Mouse (Mus musculus): ENCODE measurements around the gene Lamtor5. TPM values are rescaled to one million over a fixed set of nuclear protein-coding genes. Genes with fewer than 3 reads are reported as not detected.
A peak's percentile ranks its signal among the peaks of the same experiment; 100 is the strongest.

The Lamtor5 gene
- total RNA-seq, 2 experiments from 2014 or later, result 20.0 to 57.0 TPM

- no peak for ATAC-seq (replicated peaks; ENCODE audit: low FRiP score, poor library complexity, severe bottlenecking)
These were observed 53.7 kb downstream of the Lamtor5 start for GRCm38 (mm10) chr3:107332127-107332959.

- peak; percentile 84 for ATAC-seq (replicated peaks; ENCODE audit: low FRiP score, poor library complexity, severe bottlenecking)
These were observed 54.3 kb downstream of the Lamtor5 start for GRCm38 (mm10) chr3:107332960-107333380.

Other genes starting within 250 kb of the Lamtor5 start
- 7.5 TPM in 1 of 2 replicates, not detected in the other for gene Kcna3, start 242.7 kb upstream of the Lamtor5 start, total RNA-seq (2015; ENCODE audit: low replicate concordance)
- gene Kcna3, start 242.7 kb upstream of the Lamtor5 start, total RNA-seq (2017; ENCODE audit: low replicate concordance), result not detected in 2 replicates
- 2.1 and 2.5 TPM in 2 replicates for gene Kcna2, start 177.7 kb upstream of the Lamtor5 start, total RNA-seq (2015; ENCODE audit: low replicate concordance)
- gene Kcna2, start 177.7 kb upstream of the Lamtor5 start, total RNA-seq (2017; ENCODE audit: low replicate concordance), result 0.61 and 1.5 TPM in 2 replicates
- not detected in 2 replicates for gene Kcna10, start 95.8 kb upstream of the Lamtor5 start, total RNA-seq (2015; ENCODE audit: low replicate concordance)
- gene Kcna10, start 95.8 kb upstream of the Lamtor5 start, total RNA-seq (2017; ENCODE audit: low replicate concordance), result not detected in 2 replicates
- not detected in 2 replicates for gene Cym, start 57.1 kb upstream of the Lamtor5 start, total RNA-seq (2015; ENCODE audit: low replicate concordance)
- not detected in 2 replicates for gene Cym, start 57.1 kb upstream of the Lamtor5 start, total RNA-seq (2017; ENCODE audit: low replicate concordance)
- gene A630076J17Rik, start 48.2 kb upstream of the Lamtor5 start, total RNA-seq (2015; ENCODE audit: low replicate concordance), result not detected in 2 replicates
- gene A630076J17Rik, start 48.2 kb upstream of the Lamtor5 start, total RNA-seq (2017; ENCODE audit: low replicate concordance), result not detected in 2 replicates
- not detected in 2 replicates for gene Prok1, start 39.2 kb upstream of the Lamtor5 start, total RNA-seq (2015; ENCODE audit: low replicate concordance)
- gene Prok1, start 39.2 kb upstream of the Lamtor5 start, total RNA-seq (2017; ENCODE audit: low replicate concordance), result not detected in 2 replicates
- 1.4 TPM in 1 of 2 replicates, not detected in the other for gene Slc16a4, start 12.4 kb downstream of the Lamtor5 start, total RNA-seq (2015; ENCODE audit: low replicate concordance)
- 2.1 TPM in 1 of 2 replicates, not detected in the other for gene Slc16a4, start 12.4 kb downstream of the Lamtor5 start, total RNA-seq (2017; ENCODE audit: low replicate concordance)
- gene Rbm15, start 54.8 kb downstream of the Lamtor5 start, total RNA-seq (2015; ENCODE audit: low replicate concordance), result 129 and 143 TPM in 2 replicates
- 125 and 143 TPM in 2 replicates for gene Rbm15, start 54.8 kb downstream of the Lamtor5 start, total RNA-seq (2017; ENCODE audit: low replicate concordance)
- gene Kcnc4, start 180.7 kb downstream of the Lamtor5 start, total RNA-seq (2015; ENCODE audit: low replicate concordance), result not detected in 2 replicates
- gene Kcnc4, start 180.7 kb downstream of the Lamtor5 start, total RNA-seq (2017; ENCODE audit: low replicate concordance), result not detected in 2 replicates
- gene Slc6a17, start 239.2 kb downstream of the Lamtor5 start, total RNA-seq (2015; ENCODE audit: low replicate concordance), result not detected in 2 replicates
- not detected in 2 replicates for gene Slc6a17, start 239.2 kb downstream of the Lamtor5 start, total RNA-seq (2017; ENCODE audit: low replicate concordance)

All from erythroid progenitor cell, adult 5-6 weeks (primary cell).